Mouse (Mus musculus) forebrain, embryonic 11.5 days (tissue): ENCODE measurements around the gene Itprid2. TPM values are rescaled to one million over a fixed set of nuclear protein-coding genes. Genes with fewer than 3 reads are reported as not detected.

Source experiments
- ATAC-seq: fragments of 200-750 bp; cut with Nextera tagmentation; replicated peaks from 2 replicates; pipeline ENCODE4 v1.8.0; 2017; ENCODE audit warnings: moderate TSS enrichment; ENCODE audit not compliant: low FRiP score
- DNase-seq: peaks from one replicate; pipeline ENCODE4 v3.0.0-alpha.2; 2017; ENCODE audit warnings: low spot score
- H3K27ac ChIP-seq: fragments of 300-500 bp; sonication (generic); 2 replicates; pipeline ENCODE4 v1.5.1; 2014; ENCODE audit warnings: low read depth, low read length
- H3K27me3 ChIP-seq: fragments of 300-500 bp; sonication (generic); 2 replicates; pipeline ENCODE4 v1.6.1; 2014; ENCODE audit warnings: mild to moderate bottlenecking, low read length, mixed read lengths; ENCODE audit not compliant: control insufficient read depth, insufficient read depth
- H3K36me3 ChIP-seq: fragments of 300-500 bp; sonication (generic); 2 replicates; pipeline ENCODE4 v1.6.1; 2014; ENCODE audit warnings: mild to moderate bottlenecking, low read length, moderate library complexity, mixed read lengths; ENCODE audit not compliant: control insufficient read depth, insufficient read depth
- H3K4me1 ChIP-seq: fragments of 300-500 bp; sonication (generic); replicated peaks from 2 replicates; pipeline ENCODE4 v1.6.1; 2014; ENCODE audit warnings: low read length, mixed read lengths; ENCODE audit not compliant: control insufficient read depth, insufficient read depth
- H3K4me2 ChIP-seq: fragments of 300-500 bp; sonication (generic); 2 replicates; pipeline ENCODE4 v1.6.1; 2014; ENCODE audit warnings: low read depth, mild to moderate bottlenecking, low read length, moderate library complexity, mixed read lengths; ENCODE audit not compliant: severe bottlenecking
- H3K4me3 ChIP-seq: fragments of 300-500 bp; sonication (generic); 2 replicates; pipeline ENCODE4 v1.5.1; 2014; ENCODE audit warnings: low read depth, low read length
- H3K9ac ChIP-seq: fragments of 300-500 bp; sonication (generic); 2 replicates; pipeline ENCODE4 v1.6.1; 2014; ENCODE audit warnings: low read length
- H3K9me3 ChIP-seq: fragments of 300-500 bp; sonication (generic); 2 replicates; pipeline ENCODE4 v1.6.1; 2016; ENCODE audit warnings: low read length, mixed read lengths; ENCODE audit not compliant: control insufficient read depth
- WGBS: fragments of 180-500 bp; shearing (Covaris S2); extraction: QIAGEN DNeasy Blood & Tissue Kit; methylation state at CpG from one replicate; pipeline ENCODE4 v1.1.7; 2014; 5-methylcytosine and 5-hydroxymethylcytosine counted together
- polyA plus RNA-seq: library from polyadenylated mRNA; unstranded; fragments of >200 nt; fragmentation: Nextera tagmentation; extraction: Ambion mirVana; gene quantifications from 2 replicates; pipeline ENCODE4 v1.2.1, GENCODE M21; 2014

Gene Itprid2
- polyA plus RNA-seq, 1 experiment from 2014 or later, result 5.7 TPM

DNA sequence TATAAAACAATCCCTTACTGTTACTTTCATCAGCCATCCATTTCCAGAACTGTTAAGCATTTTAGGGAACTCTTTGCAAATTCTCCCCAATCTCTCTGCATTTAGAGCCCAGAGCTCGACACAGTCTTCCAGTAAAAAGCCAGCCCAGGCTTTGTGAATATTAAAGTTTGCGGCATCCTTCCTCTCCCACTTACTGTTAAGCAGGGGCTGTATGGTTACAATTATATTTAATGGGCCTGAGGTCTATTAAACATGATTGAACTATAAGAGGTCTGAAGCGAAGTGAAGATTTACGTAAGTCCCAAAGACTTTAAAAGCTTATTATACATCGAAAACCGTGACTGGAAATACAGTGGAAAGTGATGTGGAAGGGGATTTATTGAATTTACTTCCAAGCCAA is 79.6 kb downstream of the Itprid2 start:
- ATAC-seq (no peak), DNase-seq (no peak)
- no peak overlapping the region for H3K4me2 ChIP-seq
- H3K9me3 ChIP-seq, result no peaks in the 10 kb centered on the region
- no peaks in the 10 kb centered on the region for H3K27me3 ChIP-seq
- no peak overlapping the region for H3K4me3 ChIP-seq
- 88% methylated on average over 6 of the region's 6 CpGs for WGBS
- H3K4me1 ChIP-seq, result no peaks in the 10 kb centered on the region
- H3K36me3 ChIP-seq, result no peaks in the 10 kb centered on the region
- H3K27ac ChIP-seq, result no peak overlapping the region
- no peak overlapping the region for H3K9ac ChIP-seq

DNA sequence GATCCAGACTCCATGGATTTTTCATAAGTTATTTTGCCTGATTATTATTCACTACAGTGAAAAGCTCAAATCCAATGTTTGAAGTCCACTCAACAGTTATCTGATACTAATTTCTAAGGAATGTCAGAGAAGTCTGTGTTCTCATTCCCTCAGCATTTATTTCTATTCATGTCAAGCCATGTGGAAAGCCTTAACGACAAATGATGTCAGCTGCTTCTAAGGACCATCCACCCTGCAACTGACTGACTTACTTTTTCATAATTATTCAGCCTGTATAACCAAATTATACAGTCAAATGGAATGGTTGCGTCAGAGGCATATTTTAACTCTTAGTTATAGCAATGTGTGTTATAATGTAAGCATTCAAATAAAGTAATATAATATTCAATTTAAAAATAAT is 80.8 kb downstream of the Itprid2 start:
- peak; percentile 71 for ATAC-seq

DNA sequence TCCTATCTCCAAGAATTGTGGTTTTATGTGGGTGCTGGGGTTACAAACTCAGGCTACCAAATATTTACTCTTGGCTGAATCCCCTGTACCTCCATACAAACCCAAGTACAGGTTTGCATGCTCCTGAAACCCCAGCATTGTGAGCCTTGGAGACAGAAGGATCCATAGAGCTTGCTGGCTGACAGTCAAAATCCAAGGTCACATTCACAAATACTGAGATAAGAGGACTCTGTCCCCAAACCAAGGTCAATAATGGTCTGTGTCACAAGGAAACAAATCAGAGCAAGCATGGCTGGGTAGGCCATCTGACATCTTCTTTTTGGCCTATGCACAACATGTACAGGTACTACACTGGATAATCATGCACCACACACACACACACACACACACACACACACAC is 82.7 kb downstream of the Itprid2 start:
- Histone ChIP-seq H3K9me3 (no peaks in the 10 kb centered on the region), H3K4me1 (no peaks in the 10 kb centered on the region), H3K36me3 (no peaks in the 10 kb centered on the region), H3K27me3 (no peaks in the 10 kb centered on the region), H3K4me3 (no peak overlapping the region), H3K9ac (no peak overlapping the region), H3K27ac (no peak overlapping the region), H3K4me2 (no peak overlapping the region)
- no peak for ATAC-seq
- no peak for DNase-seq

More for the DNA sequence above, 80.8 kb downstream of the Itprid2 start:
- Histone ChIP-seq H3K4me1 (no peaks in the 10 kb centered on the region), H3K27ac (no peak overlapping the region), H3K4me3 (no peak overlapping the region), H3K4me2 (no peak overlapping the region), H3K9ac (no peak overlapping the region), H3K9me3 (no peaks in the 10 kb centered on the region), H3K36me3 (no peaks in the 10 kb centered on the region), H3K27me3 (no peaks in the 10 kb centered on the region)
- no peak for DNase-seq
- WGBS, result 27% methylated on average over 2 of the region's 2 CpGs

DNA sequence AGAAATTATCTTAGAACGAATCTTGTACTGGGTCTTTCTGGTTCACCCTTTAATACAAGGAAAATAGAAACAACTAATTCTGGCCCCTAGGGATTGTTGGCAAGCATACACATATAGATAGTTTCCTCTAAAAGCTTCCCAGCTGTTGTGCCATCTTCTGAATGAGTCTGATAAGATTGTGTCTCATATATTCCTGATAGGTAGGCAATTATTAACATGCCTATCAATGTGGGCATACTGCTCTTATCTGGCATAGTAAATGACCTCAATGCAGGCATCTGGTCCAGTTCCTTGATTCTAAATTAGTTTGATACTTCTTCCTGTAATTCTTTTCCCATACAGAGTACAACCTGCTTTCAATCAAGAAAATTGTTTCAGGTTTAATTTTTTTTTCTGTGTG is 87.3 kb downstream of the Itprid2 start:
- Histone ChIP-seq H3K27ac (no peak overlapping the region), H3K4me1 (no peaks in the 10 kb centered on the region), H3K9ac (no peak overlapping the region), H3K36me3 (no peaks in the 10 kb centered on the region), H3K9me3 (no peaks in the 10 kb centered on the region), H3K27me3 (no peaks in the 10 kb centered on the region), H3K4me2 (no peak overlapping the region), H3K4me3 (no peak overlapping the region)
- 94% methylated on average over 1 of the region's 1 CpGs for WGBS
- ATAC-seq, result no peak
- no peak for DNase-seq

Other genes with a start within 250 kb of the Itprid2 start
- 30.7 and 34.3 TPM in 2 replicates for gene Neurod1, start 178.6 kb upstream of the Itprid2 start, polyA plus RNA-seq
- 1.2 and 2.2 TPM in 2 replicates for gene Cerkl, start 178.6 kb upstream of the Itprid2 start, polyA plus RNA-seq
- gene Ppp1r1c, start 72.4 kb downstream of the Itprid2 start, polyA plus RNA-seq, result 0.09 TPM in 1 of 2 replicates, not detected in the other